Mouse (Mus musculus) brain, embryonic 18.5 days (tissue): ENCODE measurements around the gene Xpo6.

Experiments used
- DNase-seq: peaks from one replicate; pipeline ENCODE4 v3.0.0-alpha.2; 2012; ENCODE audit warnings: low read depth, low spot score

The Xpo6 gene

GRCm38 (mm10) chr7:126194175-126194574 is 6.1 kb downstream of the Xpo6 start:
- DNase-seq, result no peak

GRCm38 (mm10) chr7:126191471-126191870 is 8.8 kb downstream of the Xpo6 start:
- no peak for DNase-seq

GRCm38 (mm10) chr7:126189517-126189916 is 10.8 kb downstream of the Xpo6 start:
- DNase-seq, result no peak

GRCm38 (mm10) chr7:126185999-126186398 is 14.3 kb downstream of the Xpo6 start:
- DNase-seq, result no peak

- no peak for DNase-seq
Measured at GRCm38 (mm10) chr7:126183583-126183982, 16.7 kb downstream of the Xpo6 start.

- DNase-seq, result no peak
Measured at GRCm38 (mm10) chr7:126181487-126181886, 18.8 kb downstream of the Xpo6 start.

GRCm38 (mm10) chr7:126180956-126181355 is 19.3 kb downstream of the Xpo6 start:
- DNase-seq, result no peak

- no peak for DNase-seq
Measured at GRCm38 (mm10) chr7:126178804-126179203, 21.5 kb downstream of the Xpo6 start.

- DNase-seq, result no peak
Measured at GRCm38 (mm10) chr7:126175999-126176398, 24.3 kb downstream of the Xpo6 start.

- DNase-seq, result no peak
Measured at GRCm38 (mm10) chr7:126175456-126175855, 24.8 kb downstream of the Xpo6 start.

GRCm38 (mm10) chr7:126174863-126175262 is 25.4 kb downstream of the Xpo6 start:
- DNase-seq, result no peak

GRCm38 (mm10) chr7:126172001-126172400 is 28.3 kb downstream of the Xpo6 start:
- DNase-seq, result no peak

GRCm38 (mm10) chr7:126168584-126168983 is 31.7 kb downstream of the Xpo6 start:
- DNase-seq, result no peak

- DNase-seq, result no peak
Measured at GRCm38 (mm10) chr7:126167426-126167825, 32.9 kb downstream of the Xpo6 start.

- no peak for DNase-seq
Measured at GRCm38 (mm10) chr7:126166571-126166970, 33.7 kb downstream of the Xpo6 start.

- no peak for DNase-seq
Measured at GRCm38 (mm10) chr7:126158238-126158637, 42.1 kb downstream of the Xpo6 start.

- no peak for DNase-seq
Measured at GRCm38 (mm10) chr7:126155746-126156145, 44.6 kb downstream of the Xpo6 start.

GRCm38 (mm10) chr7:126154731-126155130 is 45.6 kb downstream of the Xpo6 start:
- DNase-seq, result no peak

GRCm38 (mm10) chr7:126152324-126152723 is 48.0 kb downstream of the Xpo6 start:
- DNase-seq, result no peak

GRCm38 (mm10) chr7:126146156-126146555 is 54.1 kb downstream of the Xpo6 start:
- DNase-seq, result no peak

GRCm38 (mm10) chr7:126144364-126144763 is 55.9 kb downstream of the Xpo6 start:
- DNase-seq, result no peak

- DNase-seq, result no peak
Measured at GRCm38 (mm10) chr7:126137850-126138249, 62.5 kb downstream of the Xpo6 start.

GRCm38 (mm10) chr7:126135391-126135790 is 64.9 kb downstream of the Xpo6 start:
- DNase-seq, result no peak

GRCm38 (mm10) chr7:126134634-126135321 is 65.5 kb downstream of the Xpo6 start:
- no peak for DNase-seq
